13 mouse cellular contexts compared by ENCODE assay signal in genomic region chr4:150743508-150743907, GRCm38 (mm10).
DNase-seq lines count a peak whose midpoint lies in the region; ATAC-seq and TF ChIP-seq lines count a peak whose summit lies in the region.
"Had no signal": no experiment of that assay in that cellular context is flagged by ENCODE, and none has a peak within 500 bp of the region (broad histone marks: within the 10 kb centered on the region; RNA-seq: fewer than 3 reads in every experiment).

No protein-coding gene starts in this region.

- TF ChIP-seq CTCF in lung, embryonic 14.5 days (IDR thresholded peaks at IDR 0.05; ENCODE audit: low read depth): no peak
- TF ChIP-seq CTCF in cerebellum, adult 2 months (IDR thresholded peaks at IDR 0.05; ENCODE audit: borderline replicate concordance, insufficient read depth, low read depth, low read length): no peak

- DNase-seq in lung, embryonic 14.5 days: peak; percentile 52
- no peak for DNase-seq in lung, postnatal 10 days
- DNase-seq in R1 (ENCODE audit: low read depth, low spot score): peak; percentile 51
- no peak for DNase-seq in embryonic facial prominence, embryonic 10.5 days (ENCODE audit: low spot score)
- peak; percentile 28 for DNase-seq in midbrain, embryonic 14.5 days
- no peak for DNase-seq in cerebellum, adult 2 months
- DNase-seq in left cerebral cortex, postnatal 25 days (ENCODE audit: low spot score in 2 of 2): no peak
- DNase-seq: cerebellum, postnatal 36 days; gastrocnemius, postnatal 36 days; heart, postnatal 10 days; kidney, adult 18-20 months had no signal

- H3K27ac ChIP-seq in lung, embryonic 14.5 days (ENCODE audit: low read depth): peak overlapping the region; percentile 59
- H3K27ac ChIP-seq in embryonic facial prominence, embryonic 10.5 days (replicated peaks): peak overlapping the region; percentile 44; the same call in 1 of the 2 replicates
- no peak overlapping the region for H3K27ac ChIP-seq in midbrain, embryonic 14.5 days (replicated peaks; ENCODE audit: low read depth, low read length)
- H3K27ac ChIP-seq in cerebellum, adult 2 months (ENCODE audit: insufficient read depth, low read length): no peak overlapping the region
- H3K27ac ChIP-seq: limb, embryonic 13.5 days had no signal

- 47% methylated on average over 8 of the region's 8 CpGs for WGBS in lung, embryonic 14.5 days
- WGBS in embryonic facial prominence, embryonic 10.5 days: 78% methylated on average over 8 of the region's 8 CpGs
- WGBS in midbrain, embryonic 14.5 days: 60% methylated on average over 8 of the region's 8 CpGs
- 83% methylated on average over 8 of the region's 8 CpGs for WGBS in cerebellum, adult 2 months

- H3K4me3 ChIP-seq in lung, embryonic 14.5 days (ENCODE audit: low read depth, low read length): no peak overlapping the region
- no peak overlapping the region for H3K4me3 ChIP-seq in embryonic facial prominence, embryonic 10.5 days
- H3K4me3 ChIP-seq in midbrain, embryonic 14.5 days (replicated peaks; ENCODE audit: low read depth, low read length): no peak overlapping the region
- no peak overlapping the region for H3K4me3 ChIP-seq in cerebellum, adult 2 months (replicated peaks; ENCODE audit: insufficient read depth, low read depth, low read length)
- H3K4me3 ChIP-seq: limb, embryonic 13.5 days had no signal

- TF ChIP-seq POLR2A in cerebellum, adult 2 months (IDR thresholded peaks at IDR 0.05; ENCODE audit: borderline replicate concordance, insufficient read depth, low read length): no peak

- H3K9me3 ChIP-seq in lung, embryonic 14.5 days (ENCODE audit: low read depth, low read length): no peaks in the 10 kb centered on the region
- H3K9me3 ChIP-seq in embryonic facial prominence, embryonic 10.5 days: no peaks in the 10 kb centered on the region
- H3K9me3 ChIP-seq in midbrain, embryonic 14.5 days (ENCODE audit: control insufficient read depth, low read length): no peaks in the 10 kb centered on the region
- H3K9me3 ChIP-seq: G1E; limb, embryonic 13.5 days had no signal

- H3K27me3 ChIP-seq in lung, embryonic 14.5 days (ENCODE audit: insufficient read depth, low read length): no peaks in the 10 kb centered on the region
- no peaks in the 10 kb centered on the region for H3K27me3 ChIP-seq in embryonic facial prominence, embryonic 10.5 days (replicated peaks; ENCODE audit: low read depth, poor library complexity, severe bottlenecking)
- no peaks in the 10 kb centered on the region for H3K27me3 ChIP-seq in midbrain, embryonic 14.5 days (ENCODE audit: control insufficient read depth, insufficient read depth, low read length)
- no peaks in the 10 kb centered on the region for H3K27me3 ChIP-seq in cerebellum, adult 2 months (ENCODE audit: control insufficient read depth, insufficient read depth, low read length)
- H3K27me3 ChIP-seq: limb, embryonic 13.5 days had no signal

- peaks cover 37% of the 10 kb centered on the region for H3K4me1 ChIP-seq in lung, embryonic 14.5 days (ENCODE audit: insufficient read depth)
- H3K4me1 ChIP-seq in embryonic facial prominence, embryonic 10.5 days: peaks cover 36% of the 10 kb centered on the region
- H3K4me1 ChIP-seq in midbrain, embryonic 14.5 days (ENCODE audit: control insufficient read depth, insufficient read depth, low read length): 0 out of 2 replicates have a peak, but pooled peaks cover 3% of the 10 kb centered on the region
- peaks cover 11% of the 10 kb centered on the region for H3K4me1 ChIP-seq in cerebellum, adult 2 months (ENCODE audit: control insufficient read depth, insufficient read depth, low read length)

- H3K36me3 ChIP-seq in lung, embryonic 14.5 days (ENCODE audit: insufficient read depth): no peaks in the 10 kb centered on the region
- no peaks in the 10 kb centered on the region for H3K36me3 ChIP-seq in embryonic facial prominence, embryonic 10.5 days (replicated peaks)
- no peaks in the 10 kb centered on the region for H3K36me3 ChIP-seq in midbrain, embryonic 14.5 days (ENCODE audit: control insufficient read depth, insufficient read depth, low read length)
- H3K36me3 ChIP-seq: G1E; limb, embryonic 13.5 days had no signal

- intact Hi-C loops in left cerebral cortex, postnatal 25 days (cut with DNase I): no loop called here

- peak overlapping the region; percentile 21; the same call in 1 of the 2 replicates for H3K4me2 ChIP-seq in lung, embryonic 14.5 days
- H3K4me2 ChIP-seq in midbrain, embryonic 14.5 days (ENCODE audit: low read length): no peak overlapping the region

- no peak for ATAC-seq in lung, embryonic 14.5 days (ENCODE audit: insufficient read depth)
- no peak for ATAC-seq in midbrain, embryonic 14.5 days (ENCODE audit: low FRiP score, low TSS enrichment)

- H3K9ac ChIP-seq in lung, embryonic 14.5 days: no peak overlapping the region
- no peak overlapping the region for H3K9ac ChIP-seq in midbrain, embryonic 14.5 days (replicated peaks; ENCODE audit: low read length)
- H3K9ac ChIP-seq: limb, embryonic 13.5 days had no signal

Comparison
In these comparisons a context has a peak if more than half of its experiments do, and no peak if none do; other contexts are left out.
1. DNase-seq: peak in lung, embryonic 14.5 days (single experiment), R1 (single experiment) and midbrain, embryonic 14.5 days (single experiment); none in lung, postnatal 10 days (single experiment), embryonic facial prominence, embryonic 10.5 days (single experiment), cerebellum, adult 2 months (0 of 2) and left cerebral cortex, postnatal 25 days (0 of 2).
2. H3K27ac ChIP-seq: peak in lung, embryonic 14.5 days (single experiment) and embryonic facial prominence, embryonic 10.5 days (single experiment); none in midbrain, embryonic 14.5 days (single experiment) and cerebellum, adult 2 months (single experiment).